Mouse (Mus musculus) liver, postnatal 0 days (tissue): Measurements from ENCODE around the gene Themis.

Experiments
- CTCF ChIP-seq: sonication (generic); IDR thresholded peaks from 2 replicates; pipeline ENCODE4 v1.5.1; 2016; ENCODE audit warnings: antibody characterized with exemption, low read depth
- EP300 ChIP-seq: IDR thresholded peaks from 2 replicates; pipeline ENCODE4 v1.6.1; 2016; ENCODE audit warnings: antibody characterized with exemption, low read depth, mild to moderate bottlenecking

- TF ChIP-seq CTCF (no peak), EP300 (no peak)
These were observed 144.4 kb downstream of the Themis start for GRCm38 (mm10) chr10:28812571-28812936.
